Mouse (Mus musculus) neural tube, embryonic 14.5 days (tissue): ENCODE measurements around the gene Pde10a. TPM values are rescaled to one million over a fixed set of nuclear protein-coding genes. Genes with fewer than 3 reads are reported as not detected.

Experiments used
- ATAC-seq: fragments of 200-750 bp; cut with Nextera tagmentation; 2 replicates; pipeline ENCODE4 v1.8.0; 2017; ENCODE audit warnings: low read depth, mild to moderate bottlenecking, moderate TSS enrichment, moderate library complexity
- H3K27ac ChIP-seq: fragments of 300-500 bp; sonication (generic); 2 replicates; pipeline ENCODE4 v1.5.1; 2014; ENCODE audit warnings: low read depth, mild to moderate bottlenecking, control low read depth, low read length, moderate library complexity, mixed read lengths
- H3K27me3 ChIP-seq: fragments of 300-500 bp; sonication (generic); 2 replicates; pipeline ENCODE4 v1.6.1; 2014; ENCODE audit warnings: low read length; ENCODE audit not compliant: control insufficient read depth, insufficient read depth
- H3K36me3 ChIP-seq: fragments of 300-500 bp; sonication (generic); 2 replicates; pipeline ENCODE4 v1.6.1; 2014; ENCODE audit warnings: low read length, mixed read lengths; ENCODE audit not compliant: control insufficient read depth, insufficient read depth
- H3K4me1 ChIP-seq: fragments of 300-500 bp; sonication (generic); 2 replicates; pipeline ENCODE4 v1.6.1; 2014; ENCODE audit warnings: low read length; ENCODE audit not compliant: control insufficient read depth, insufficient read depth
- H3K4me2 ChIP-seq: fragments of 300-500 bp; sonication (generic); 2 replicates; pipeline ENCODE4 v1.6.1; 2014; ENCODE audit warnings: mild to moderate bottlenecking, low read depth, low read length, control low read depth
- H3K4me3 ChIP-seq: fragments of 300-500 bp; sonication (generic); 2 replicates; pipeline ENCODE4 v1.5.1; 2014; ENCODE audit warnings: low read depth, low read length, control low read depth, mixed read lengths
- H3K9ac ChIP-seq: fragments of 300-500 bp; sonication (generic); replicated peaks from 2 replicates; pipeline ENCODE4 v1.6.1; 2014; ENCODE audit warnings: low read depth, mild to moderate bottlenecking, control low read depth, low read length, mixed read lengths
- H3K9me3 ChIP-seq: fragments of 300-500 bp; sonication (generic); 2 replicates; pipeline ENCODE4 v1.6.1; 2016; ENCODE audit warnings: low read length; ENCODE audit not compliant: control insufficient read depth
- WGBS: fragments of 180-500 bp; shearing (Covaris S2); extraction: QIAGEN DNeasy Blood & Tissue Kit; methylation state at CpG from one replicate; pipeline ENCODE4 v1.1.7; 2014; 5-methylcytosine and 5-hydroxymethylcytosine counted together
- polyA plus RNA-seq: library from polyadenylated mRNA; unstranded; fragments of >200 nt; fragmentation: Nextera tagmentation; extraction: Ambion mirVana; gene quantifications from 2 replicates; pipeline ENCODE4 v1.2.1, GENCODE M21; 2014

Gene Pde10a
- polyA plus RNA-seq, 1 experiment from 2014 or later, result 16.2 TPM

- Histone ChIP-seq H3K9ac (no peak overlapping the region), H3K4me3 (no peak overlapping the region), H3K27ac (no peak overlapping the region), H3K9me3 (no peaks in the 10 kb centered on the region), H3K4me2 (no peak overlapping the region), H3K4me1 (0 out of 2 replicates have a peak, but pooled peaks cover 5% of the 10 kb centered on the region), H3K36me3 (no peaks in the 10 kb centered on the region), H3K27me3 (peaks cover 19% of the 10 kb centered on the region)
- WGBS, result 28% methylated on average over 2 of the region's 2 CpGs
- ATAC-seq, result no peak
Measured at GRCm38 (mm10) chr17:8797624-8798023, 272.5 kb downstream of the Pde10a start.

- Histone ChIP-seq H3K27me3 (peaks cover 19% of the 10 kb centered on the region), H3K36me3 (no peaks in the 10 kb centered on the region), H3K27ac (no peak overlapping the region), H3K9me3 (no peaks in the 10 kb centered on the region), H3K9ac (no peak overlapping the region), H3K4me3 (no peak overlapping the region), H3K4me2 (no peak overlapping the region), H3K4me1 (0 out of 2 replicates have a peak, but pooled peaks cover 9% of the 10 kb centered on the region)
- no peak for ATAC-seq
- 3% methylated on average over 12 of the region's 12 CpGs for WGBS
Measured at GRCm38 (mm10) chr17:8798531-8799295, 273.5 kb downstream of the Pde10a start.

- ATAC-seq, result no peak
- no peak overlapping the region for H3K9ac ChIP-seq
- no peaks in the 10 kb centered on the region for H3K9me3 ChIP-seq
- no peak overlapping the region for H3K27ac ChIP-seq
- no peak overlapping the region for H3K4me3 ChIP-seq
- peaks cover 19% of the 10 kb centered on the region for H3K27me3 ChIP-seq
- no peak overlapping the region for H3K4me2 ChIP-seq
- WGBS, result 2% methylated on average over 10 of the region's 10 CpGs
- H3K4me1 ChIP-seq, result peaks cover 14% of the 10 kb centered on the region; the same call in 1 of the 2 replicates
- no peaks in the 10 kb centered on the region for H3K36me3 ChIP-seq
Measured at GRCm38 (mm10) chr17:8799296-8799731, 274.1 kb downstream of the Pde10a start.

- WGBS, result 2% methylated on average over 15 of the region's 15 CpGs
- Histone ChIP-seq H3K4me3 (peak overlapping the region; percentile 88), H3K9me3 (no peaks in the 10 kb centered on the region), H3K4me1 (peaks cover 20% of the 10 kb centered on the region; the same call in 1 of the 2 replicates), H3K9ac (no peak overlapping the region; the same call in 1 of the 2 replicates), H3K36me3 (no peaks in the 10 kb centered on the region), H3K27me3 (peaks cover 19% of the 10 kb centered on the region), H3K4me2 (peak overlapping the region; percentile 92), H3K27ac (no peak overlapping the region)
- no peak for ATAC-seq
Measured at GRCm38 (mm10) chr17:8799914-8800420, 274.8 kb downstream of the Pde10a start.

GRCm38 (mm10) chr17:8800478-8801082 is 275.4 kb downstream of the Pde10a start:
- Histone ChIP-seq H3K9me3 (no peaks in the 10 kb centered on the region), H3K4me1 (peaks cover 20% of the 10 kb centered on the region; the same call in 1 of the 2 replicates), H3K4me3 (peak overlapping the region; percentile 88), H3K9ac (peak overlapping the region; percentile 89), H3K36me3 (no peaks in the 10 kb centered on the region), H3K27ac (peak overlapping the region; percentile 90), H3K4me2 (peak overlapping the region; percentile 92), H3K27me3 (peaks cover 19% of the 10 kb centered on the region)
- peak; percentile 60 for ATAC-seq
- WGBS, result under 1% methylated on average over 48 of the region's 53 CpGs

- Histone ChIP-seq H3K4me1 (peaks cover 20% of the 10 kb centered on the region; the same call in 1 of the 2 replicates), H3K27ac (peak overlapping the region; percentile 90), H3K9me3 (no peaks in the 10 kb centered on the region), H3K27me3 (peaks cover 19% of the 10 kb centered on the region), H3K4me2 (peak overlapping the region; percentile 92), H3K36me3 (no peaks in the 10 kb centered on the region), H3K9ac (peak overlapping the region; percentile 89), H3K4me3 (peak overlapping the region; percentile 88)
- ATAC-seq, result peak; percentile 82
- under 1% methylated on average over 34 of the region's 72 CpGs for WGBS
Measured at GRCm38 (mm10) chr17:8801083-8801854, 276.1 kb downstream of the Pde10a start.

- Histone ChIP-seq H3K4me2 (peak overlapping the region; percentile 92), H3K27ac (peak overlapping the region; percentile 90), H3K4me1 (peaks cover 20% of the 10 kb centered on the region; the same call in 1 of the 2 replicates), H3K4me3 (peak overlapping the region; percentile 88), H3K9ac (peak overlapping the region; percentile 89), H3K27me3 (peaks cover 19% of the 10 kb centered on the region), H3K36me3 (no peaks in the 10 kb centered on the region), H3K9me3 (no peaks in the 10 kb centered on the region)
- under 1% methylated on average over 29 of the region's 31 CpGs for WGBS
- no peak for ATAC-seq
Measured at GRCm38 (mm10) chr17:8801855-8802104, 276.6 kb downstream of the Pde10a start.

GRCm38 (mm10) chr17:8802161-8802888 is 277.2 kb downstream of the Pde10a start:
- Histone ChIP-seq H3K9ac (peak overlapping the region; percentile 89), H3K4me1 (peaks cover 20% of the 10 kb centered on the region; the same call in 1 of the 2 replicates), H3K36me3 (no peaks in the 10 kb centered on the region)

More at GRCm38 (mm10) chr17:8802161-8802888, 277.2 kb downstream of the Pde10a start:
- under 1% methylated on average over 33 of the region's 33 CpGs for WGBS
- Histone ChIP-seq H3K4me2 (peak overlapping the region; percentile 92), H3K9me3 (no peaks in the 10 kb centered on the region), H3K4me3 (peak overlapping the region; percentile 88), H3K27ac (peak overlapping the region; percentile 90), H3K27me3 (peaks cover 19% of the 10 kb centered on the region)
- peak; percentile 42 for ATAC-seq
